Mouse (Mus musculus) urinary bladder, postnatal 36 days (tissue): ENCODE measurements around the gene Pdlim5.
A peak's percentile ranks its signal among the peaks of the same experiment; 100 is the strongest.
"Not testable (repeated sequence)": the region's sequence is repeated elsewhere in the genome, so short reads cannot be mapped to it uniquely, and the experiment has no call there.

Experiments
- DNase-seq, 2 experiments: peaks; one replicate each; pipeline ENCODE4 v3.0.0; 2022; ENCODE audit warnings: low spot score in 2 of 2, mixed read lengths in 1 of 2

The Pdlim5 gene

GRCm38 (mm10) chr3:142395520-142396193, at the start of gene Pdlim5:
TSS of gene Pdlim5 (minus strand) at chr3:142395696.
- peak; percentile 96 to 97 for DNase-seq

DNA sequence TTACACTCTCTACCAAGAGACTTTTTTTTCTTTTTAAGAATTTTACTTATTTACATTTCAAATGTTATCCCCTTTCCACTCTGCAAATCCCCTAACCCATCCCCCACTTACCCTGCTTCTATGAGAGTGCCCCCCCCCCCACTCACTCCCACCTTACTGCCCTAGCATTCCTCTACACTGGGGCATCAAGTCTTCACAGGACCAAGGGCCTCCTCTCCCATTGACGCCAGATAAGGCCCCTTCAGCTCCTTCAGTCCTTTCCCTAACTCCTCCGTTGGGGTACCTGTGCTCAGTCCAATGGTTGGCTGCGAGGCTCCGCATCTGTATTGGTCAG, 48.2 kb upstream of the Pdlim5 start:
- DNase-seq, result no peak

DNA sequence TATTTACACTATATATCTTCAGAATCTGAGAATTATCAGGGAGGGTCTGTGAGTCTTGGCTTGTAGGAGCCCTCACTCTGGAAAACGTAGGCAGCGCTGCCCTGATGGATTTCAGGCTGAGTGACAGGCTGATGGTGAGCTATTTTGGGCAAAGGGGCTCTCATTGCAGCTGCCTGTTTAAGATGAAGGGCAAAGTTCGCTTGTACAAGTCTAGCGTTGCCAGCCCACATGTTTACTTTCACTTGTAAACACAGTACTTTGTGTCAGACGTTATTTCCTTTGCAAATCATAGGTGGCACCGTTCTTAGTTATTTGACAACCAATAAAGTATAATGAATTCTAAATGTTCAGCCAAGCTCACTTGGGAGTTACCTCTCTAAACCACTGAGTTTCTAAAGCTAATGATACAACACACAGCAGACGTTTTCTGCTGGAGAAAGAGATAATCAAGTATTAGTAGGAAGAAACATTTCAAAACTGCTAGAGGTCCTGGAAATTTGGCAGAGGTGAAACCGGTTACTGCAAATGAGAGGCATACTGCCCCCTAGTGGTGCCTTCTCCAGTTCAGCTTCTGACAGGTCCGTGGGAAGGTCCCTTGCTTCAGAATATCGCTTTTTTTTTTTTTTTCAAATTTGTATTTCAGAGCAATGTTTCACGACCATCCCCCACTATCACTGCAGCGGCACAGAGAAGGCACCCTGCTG, 47.7 kb upstream of the Pdlim5 start:
- DNase-seq, result peak; percentile 78 to 91

DNA sequence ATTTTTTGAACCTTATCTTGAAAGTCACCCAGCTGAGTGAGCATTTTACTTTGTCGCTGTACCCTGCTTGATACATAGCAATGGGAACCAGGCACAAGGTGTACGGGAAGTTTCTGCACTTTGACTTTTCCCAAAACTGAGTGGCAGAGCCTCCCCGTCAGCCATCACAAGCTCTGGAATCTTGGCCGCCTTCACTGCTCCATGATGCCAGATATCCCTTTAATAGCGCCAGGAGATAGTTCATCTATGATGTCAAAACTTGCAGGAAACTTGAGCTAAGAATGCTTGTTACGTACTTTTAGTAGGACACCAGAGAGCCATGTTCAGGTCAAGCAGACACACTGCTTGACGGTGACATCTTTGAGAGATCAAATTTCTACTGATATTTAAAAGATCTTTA, 46.7 kb upstream of the Pdlim5 start:
- DNase-seq, result no peak

DNA sequence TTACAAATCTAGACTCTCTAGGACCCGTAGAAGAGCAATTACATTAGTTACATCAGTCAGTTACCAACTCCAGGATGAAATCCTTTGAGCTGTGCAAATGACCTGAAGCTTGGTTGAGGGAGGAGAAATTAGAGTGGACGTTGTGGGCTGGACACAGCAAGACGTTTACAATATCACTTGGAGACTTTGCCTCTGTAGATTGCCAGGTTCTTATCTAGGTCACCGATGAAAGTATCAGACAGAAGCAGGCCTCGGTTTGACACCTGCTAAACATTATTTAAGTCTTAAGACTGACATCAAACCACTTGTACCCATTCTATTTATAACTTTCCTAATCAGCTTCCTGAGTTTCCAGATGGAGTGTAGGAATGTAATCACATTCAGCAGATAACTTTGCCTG, 45.6 kb upstream of the Pdlim5 start:
- DNase-seq, result no peak

GRCm38 (mm10) chr3:142440191-142440590, 44.7 kb upstream of the Pdlim5 start:
- no peak for DNase-seq

- peak in 1 of 2 experiments; percentile 25 for DNase-seq
Observed at GRCm38 (mm10) chr3:142439591-142440093, 44.1 kb upstream of the Pdlim5 start.

- not testable (repeated sequence) for DNase-seq
Observed at GRCm38 (mm10) chr3:142438630-142439029, 43.1 kb upstream of the Pdlim5 start.

- no peak for DNase-seq
Observed at GRCm38 (mm10) chr3:142436824-142437223, 41.3 kb upstream of the Pdlim5 start.

DNA sequence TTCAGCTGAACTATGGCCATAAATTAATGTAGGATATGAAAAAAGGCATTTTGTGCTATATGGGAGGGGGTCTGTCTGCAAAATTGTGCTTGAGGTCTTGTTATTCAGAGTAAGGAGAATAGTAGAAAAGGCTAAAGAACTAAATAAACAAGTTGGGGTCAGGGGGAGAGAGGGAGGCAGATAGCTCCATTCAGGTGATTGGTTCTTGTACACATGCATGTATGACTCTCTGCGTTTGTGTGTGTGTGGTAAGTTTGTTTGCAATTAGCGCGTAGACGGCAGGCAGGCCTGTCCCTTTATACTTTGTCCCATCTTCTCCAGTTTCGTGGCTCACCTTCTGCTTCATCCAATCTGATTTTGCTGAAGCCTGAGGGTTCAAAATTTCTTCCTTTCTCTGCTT, 40.7 kb upstream of the Pdlim5 start:
- no peak for DNase-seq

GRCm38 (mm10) chr3:142434786-142435168, 39.3 kb upstream of the Pdlim5 start:
- DNase-seq, result no peak

DNA sequence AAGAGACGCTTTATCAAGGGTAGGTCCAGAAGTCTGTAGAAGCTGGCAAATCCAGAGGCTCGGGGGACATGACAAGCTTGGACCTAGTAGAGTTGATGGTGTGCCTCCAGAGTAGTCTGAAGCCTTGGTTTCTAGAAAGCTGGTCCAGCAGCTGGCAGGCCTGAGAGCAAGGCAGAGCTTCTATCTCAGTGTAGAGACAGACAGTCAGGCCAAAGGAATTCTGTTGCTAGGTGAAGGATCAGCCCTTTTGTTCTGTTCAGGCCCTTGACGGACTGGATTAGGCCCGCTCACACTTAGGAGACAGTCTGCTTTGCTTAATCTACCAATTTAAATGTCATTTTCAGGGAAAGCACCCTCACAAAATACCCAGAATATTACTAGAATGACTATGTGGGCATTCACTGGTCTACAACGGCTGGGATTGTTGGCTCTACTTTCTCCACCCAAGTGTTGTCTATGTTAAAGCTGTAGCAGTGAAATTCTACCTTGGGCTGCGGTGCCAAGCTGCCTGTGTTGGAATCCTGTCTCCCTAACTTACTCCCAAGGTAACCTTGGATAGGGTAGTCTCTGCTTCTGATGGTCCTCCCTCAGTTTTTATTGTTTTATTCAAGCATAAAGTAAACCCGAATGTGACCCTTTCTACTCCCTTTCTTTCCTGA, 38.8 kb upstream of the Pdlim5 start:
- no peak for DNase-seq

GRCm38 (mm10) chr3:142431481-142431880, 36.0 kb upstream of the Pdlim5 start:
- DNase-seq, result no peak

- DNase-seq, result no peak
Observed at GRCm38 (mm10) chr3:142430048-142430447, 34.6 kb upstream of the Pdlim5 start.

GRCm38 (mm10) chr3:142426806-142427205, 31.3 kb upstream of the Pdlim5 start:
- no peak for DNase-seq

DNA sequence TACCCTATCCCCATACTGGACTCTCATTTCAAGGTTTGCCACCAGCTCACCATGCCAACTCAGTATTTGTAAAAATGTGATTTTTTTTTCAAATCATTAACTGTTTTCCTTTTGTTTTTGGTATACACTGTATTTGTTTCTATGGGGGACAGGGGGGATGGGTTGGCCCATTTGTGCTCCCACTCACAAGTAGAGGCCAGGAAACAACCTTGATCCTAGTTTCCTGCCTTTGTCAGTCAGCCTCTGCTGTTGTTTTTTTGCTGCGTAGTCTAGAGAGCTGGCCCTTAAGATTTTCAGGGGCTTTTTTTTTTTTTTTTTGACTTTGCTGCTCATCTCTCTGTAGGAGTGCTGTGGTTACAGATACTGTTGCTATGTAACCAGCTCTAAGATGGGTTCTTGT, 28.6 kb upstream of the Pdlim5 start:
- DNase-seq, result no peak

DNA sequence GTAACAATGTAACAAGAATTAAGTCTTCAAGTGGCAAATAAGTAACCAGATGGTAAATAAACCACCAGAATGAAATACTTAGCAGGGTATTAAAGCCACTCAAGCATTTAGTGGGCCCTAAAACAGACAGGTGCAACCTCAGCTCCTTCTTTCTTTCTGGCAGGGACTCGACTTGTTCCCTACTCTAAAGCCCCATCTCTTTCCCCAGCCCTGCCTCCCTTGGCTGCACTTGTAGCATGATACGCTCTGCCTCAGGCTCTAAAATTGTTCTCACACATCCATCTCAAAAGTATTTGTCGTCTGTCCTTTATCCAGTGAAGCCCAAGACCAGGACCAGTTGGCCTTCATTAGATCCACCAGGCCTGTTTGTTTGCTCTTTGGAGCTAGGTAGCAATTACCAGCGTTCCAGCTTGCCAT, 28.0 kb upstream of the Pdlim5 start:
- no peak for DNase-seq

DNA sequence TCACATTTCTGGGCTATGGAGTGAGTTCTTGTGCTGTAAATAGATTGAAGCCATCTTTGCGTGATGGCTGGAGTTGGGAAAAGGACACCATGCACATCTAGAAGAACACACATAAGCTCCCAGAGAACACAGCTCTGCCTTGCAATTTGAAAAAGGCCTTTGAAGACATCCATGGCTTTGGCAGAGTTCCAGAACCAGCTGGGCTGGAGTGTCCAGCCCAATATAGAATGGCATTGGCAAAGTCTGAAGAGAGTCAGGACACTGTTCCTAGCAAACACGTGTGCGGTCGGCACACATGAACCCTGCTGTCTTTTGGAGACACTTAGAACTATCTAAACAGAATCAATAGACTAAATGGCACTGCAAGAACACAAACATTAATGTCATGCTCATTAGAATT, 26.7 kb upstream of the Pdlim5 start:
- no peak for DNase-seq

GRCm38 (mm10) chr3:142421470-142421869, 26.0 kb upstream of the Pdlim5 start:
- DNase-seq, result no peak

- DNase-seq, result no peak
Observed at GRCm38 (mm10) chr3:142417996-142418395, 22.5 kb upstream of the Pdlim5 start.

DNA sequence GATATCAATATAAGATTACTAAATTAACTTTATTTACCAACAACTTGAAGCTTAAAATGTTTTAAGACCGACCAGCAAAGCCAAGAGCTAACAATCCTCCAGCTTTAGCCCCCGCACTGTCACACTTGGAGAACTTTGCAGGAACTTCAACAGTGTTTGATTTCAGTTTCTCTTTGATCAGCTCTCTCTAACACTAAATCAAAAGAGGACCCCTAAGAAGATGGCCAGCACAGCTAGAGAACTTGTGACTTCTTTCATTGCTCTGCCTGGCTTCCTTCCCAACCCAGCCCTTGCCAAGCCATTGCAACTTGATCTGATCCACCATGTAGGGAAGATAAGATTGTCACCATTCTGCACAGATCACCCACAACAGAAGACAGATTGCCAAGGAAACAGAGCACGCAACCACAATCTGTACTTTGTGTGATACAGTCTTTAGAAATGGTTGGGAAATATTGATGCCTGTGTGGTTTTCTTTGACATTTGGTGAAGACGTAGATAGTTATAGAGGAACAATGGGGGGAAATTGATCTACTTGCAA, 17.9 kb upstream of the Pdlim5 start:
- DNase-seq, result no peak

GRCm38 (mm10) chr3:142410930-142411329, 15.4 kb upstream of the Pdlim5 start:
- no peak for DNase-seq
